ENCODE assay signal across 7 mouse cellular contexts in genomic region chr14:46883871-46884441, GRCm38 (mm10). TPM values are rescaled to one million over a fixed set of nuclear protein-coding genes. Genes with fewer than 3 reads are reported as not detected.
DNase-seq lines count a peak whose midpoint lies in the region; ATAC-seq and TF ChIP-seq lines count a peak whose summit lies in the region.

No protein-coding gene starts in this region.

- H3K9ac ChIP-seq in intestine, embryonic 16.5 days (ENCODE audit: low read depth, low read length): peak overlapping the region; percentile 78

- DNase-seq in adrenal gland, adult (ENCODE audit: inconsistent age in 2 of 2, low spot score in 1 of 2): peak; percentile 63 to 80
- DNase-seq in cerebellum, postnatal 4 days (ENCODE audit: low spot score in 2 of 2): peak; percentile 25 to 30
- peak; percentile 22 to 57 for DNase-seq in gastrocnemius, postnatal 4 days (ENCODE audit: low spot score in 2 of 2)
- DNase-seq in limb, embryonic 10.5 days (ENCODE audit: low spot score): peak; percentile 74
- DNase-seq in midbrain, embryonic 10.5 days (ENCODE audit: low spot score): peak; percentile 69

- no peaks in the 10 kb centered on the region for H3K9me3 ChIP-seq in intestine, embryonic 16.5 days (ENCODE audit: control insufficient read depth, low read length)
- H3K9me3 ChIP-seq in limb, embryonic 10.5 days (replicated peaks): no peaks in the 10 kb centered on the region
- H3K9me3 ChIP-seq in midbrain, embryonic 10.5 days (replicated peaks): no peaks in the 10 kb centered on the region

- H3K27me3 ChIP-seq in intestine, embryonic 16.5 days (replicated peaks; ENCODE audit: control insufficient read depth, insufficient read depth, low read length): peaks cover 4% of the 10 kb centered on the region; the same call in 1 of the 2 replicates
- H3K27me3 ChIP-seq in limb, embryonic 10.5 days (ENCODE audit: low read depth, poor library complexity, severe bottlenecking): no peaks in the 10 kb centered on the region
- peaks cover 19% of the 10 kb centered on the region for H3K27me3 ChIP-seq in midbrain, embryonic 10.5 days (ENCODE audit: low read depth, poor library complexity, severe bottlenecking)
- H3K27me3 ChIP-seq in small intestine, adult 2 months (ENCODE audit: control insufficient read depth, insufficient read depth, low read length): peaks cover 36% of the 10 kb centered on the region

- H3K4me2 ChIP-seq in intestine, embryonic 16.5 days (ENCODE audit: low read depth, low read length): peak overlapping the region; percentile 99

- H3K27ac ChIP-seq in intestine, embryonic 16.5 days (ENCODE audit: low read length): peak overlapping the region; percentile 85
- H3K27ac ChIP-seq in limb, embryonic 10.5 days: peak overlapping the region; percentile 89
- peak overlapping the region; percentile 91 for H3K27ac ChIP-seq in midbrain, embryonic 10.5 days (replicated peaks)
- H3K27ac ChIP-seq in small intestine, adult 2 months (ENCODE audit: insufficient read depth, low read depth, low read length): no peak overlapping the region

- ATAC-seq in intestine, embryonic 16.5 days: peak; percentile 25

- no peaks in the 10 kb centered on the region for H3K36me3 ChIP-seq in intestine, embryonic 16.5 days (ENCODE audit: control insufficient read depth, insufficient read depth, low read length)
- no peaks in the 10 kb centered on the region for H3K36me3 ChIP-seq in limb, embryonic 10.5 days
- H3K36me3 ChIP-seq in midbrain, embryonic 10.5 days: 0 out of 2 replicates have a peak, but pooled peaks cover under 1% of the 10 kb centered on the region
- H3K36me3 ChIP-seq in small intestine, adult 2 months (ENCODE audit: control insufficient read depth, insufficient read depth, low read length): no peaks in the 10 kb centered on the region

- no peak for TF ChIP-seq CTCF in small intestine, adult 2 months (IDR thresholded peaks at IDR 0.05; ENCODE audit: extremely low read depth, insufficient read length, insufficient replicate concordance, low read depth, low read length)

- H3K4me1 ChIP-seq in intestine, embryonic 16.5 days (ENCODE audit: control insufficient read depth, insufficient read depth, low read length): peaks cover 19% of the 10 kb centered on the region
- H3K4me1 ChIP-seq in limb, embryonic 10.5 days: peaks cover 51% of the 10 kb centered on the region
- H3K4me1 ChIP-seq in midbrain, embryonic 10.5 days: peaks cover 53% of the 10 kb centered on the region
- H3K4me1 ChIP-seq in small intestine, adult 2 months (ENCODE audit: control insufficient read depth, insufficient read depth, insufficient read length, low read length): peaks cover 20% of the 10 kb centered on the region

- TF ChIP-seq POLR2A in small intestine, adult 2 months (IDR thresholded peaks at IDR 0.05; ENCODE audit: low read depth, low read length): no peak

- H3K4me3 ChIP-seq in intestine, embryonic 16.5 days (ENCODE audit: low read length): peak overlapping the region; percentile 70
- peak overlapping the region; percentile 76 for H3K4me3 ChIP-seq in limb, embryonic 10.5 days
- H3K4me3 ChIP-seq in midbrain, embryonic 10.5 days: peak overlapping the region; percentile 77
- peak overlapping the region; percentile 67 for H3K4me3 ChIP-seq in small intestine, adult 2 months (ENCODE audit: low read depth, low read length)

- under 1% methylated on average over 28 of the region's 29 CpGs for WGBS in intestine, embryonic 16.5 days
- under 1% methylated on average over 29 of the region's 29 CpGs for WGBS in limb, embryonic 10.5 days
- WGBS in midbrain, embryonic 10.5 days: 2% methylated on average over 29 of the region's 29 CpGs
- WGBS in small intestine, adult 2 months: under 1% methylated on average over 29 of the region's 29 CpGs

RNA-seq across cellular contexts. Expression of gene Samd4, which starts 1.3 kb away (rescaled TPM):
- 10 to 100 TPM; 54.5 to 61.9 TPM for total RNA-seq in gastrocnemius, postnatal 4 days (2021)
- 4.2 and 4.7 TPM in 2 replicates for polyA plus RNA-seq in intestine, embryonic 16.5 days (2015; fragmentation: Nextera tagmentation; extraction: Ambion mirVana)
- 2.5 and 3.6 TPM in 2 replicates for polyA plus RNA-seq in limb, embryonic 10.5 days (2016; fragmentation: Nextera tagmentation; extraction: Ambion mirVana)
- polyA plus RNA-seq in midbrain, embryonic 10.5 days (2016; fragmentation: Nextera tagmentation; extraction: Ambion mirVana): 3.3 and 3.8 TPM in 2 replicates
- polyA plus RNA-seq in small intestine, adult 2 months (2012; rRNA removed): 3.2 and 4.1 TPM in 2 replicates

RNA-seq across cellular contexts. Expression of gene Cgrrf1, which starts 52.0 kb away (rescaled TPM):
- total RNA-seq in gastrocnemius, postnatal 4 days (2021): 10 to 100 TPM; 31.2 to 33.3 TPM
- polyA plus RNA-seq in intestine, embryonic 16.5 days (2015; fragmentation: Nextera tagmentation; extraction: Ambion mirVana): 21.9 and 24.0 TPM in 2 replicates
- 31.3 and 31.5 TPM in 2 replicates for polyA plus RNA-seq in limb, embryonic 10.5 days (2016; fragmentation: Nextera tagmentation; extraction: Ambion mirVana)
- 36.4 and 37.6 TPM in 2 replicates for polyA plus RNA-seq in midbrain, embryonic 10.5 days (2016; fragmentation: Nextera tagmentation; extraction: Ambion mirVana)
- 6.4 and 10.3 TPM in 2 replicates for polyA plus RNA-seq in small intestine, adult 2 months (2012; rRNA removed)
